Mouse (Mus musculus) cerebellum, postnatal 10 days (tissue): ENCODE data around the gene Tnks2.
A peak's percentile ranks its signal among the peaks of the same experiment; 100 is the strongest.
"Not testable (repeated sequence)": the region's sequence is repeated elsewhere in the genome, so short reads cannot be mapped to it uniquely, and the experiment has no call there.

ENCODE experiments used
- DNase-seq, 2 experiments: peaks; one replicate each; pipeline ENCODE4 v3.0.0; 2021; ENCODE audit warnings: mixed read lengths in 2 of 2

The Tnks2 gene

DNA sequence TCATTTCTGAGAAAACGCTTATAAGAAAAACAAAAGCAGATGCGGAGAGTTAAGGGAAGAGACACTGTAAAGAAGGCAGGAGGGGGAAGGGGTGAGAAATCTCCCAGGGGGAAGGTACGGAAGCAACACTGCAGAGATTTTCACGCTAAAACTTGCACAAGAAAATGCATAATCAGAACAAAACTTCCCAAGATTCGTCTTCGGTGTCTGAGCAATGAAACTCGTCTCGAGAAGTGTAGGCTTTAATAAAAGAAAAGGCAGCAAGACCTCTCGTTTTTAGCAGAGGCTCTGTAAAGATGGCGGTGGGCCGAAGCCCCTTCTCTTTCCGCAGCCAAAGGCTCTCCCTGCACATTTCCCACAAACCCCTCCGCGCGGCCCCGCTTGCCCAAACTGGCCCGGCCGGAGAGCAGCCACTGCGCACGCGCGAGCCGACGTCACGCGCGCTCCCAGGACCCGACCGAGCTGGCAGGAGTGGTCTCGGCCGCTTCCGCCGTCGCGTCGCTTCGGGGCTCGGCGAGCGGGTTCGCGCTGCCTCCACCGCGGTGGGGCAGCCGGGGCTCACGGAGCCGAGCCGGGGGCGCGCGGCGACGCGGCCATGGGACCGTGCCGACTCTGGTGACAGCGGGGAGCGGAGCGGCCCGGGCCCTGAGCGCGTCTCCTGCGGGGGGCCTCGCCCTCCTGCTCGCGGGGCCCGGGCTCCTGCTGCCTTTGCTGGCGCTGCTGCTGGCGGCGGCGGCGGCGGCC, at the start of gene Tnks2:
TSS of gene Tnks2 (plus strand) at position 445 of the 744 bp plus-strand sequence.
- peak; percentile 99 for DNase-seq

DNA sequence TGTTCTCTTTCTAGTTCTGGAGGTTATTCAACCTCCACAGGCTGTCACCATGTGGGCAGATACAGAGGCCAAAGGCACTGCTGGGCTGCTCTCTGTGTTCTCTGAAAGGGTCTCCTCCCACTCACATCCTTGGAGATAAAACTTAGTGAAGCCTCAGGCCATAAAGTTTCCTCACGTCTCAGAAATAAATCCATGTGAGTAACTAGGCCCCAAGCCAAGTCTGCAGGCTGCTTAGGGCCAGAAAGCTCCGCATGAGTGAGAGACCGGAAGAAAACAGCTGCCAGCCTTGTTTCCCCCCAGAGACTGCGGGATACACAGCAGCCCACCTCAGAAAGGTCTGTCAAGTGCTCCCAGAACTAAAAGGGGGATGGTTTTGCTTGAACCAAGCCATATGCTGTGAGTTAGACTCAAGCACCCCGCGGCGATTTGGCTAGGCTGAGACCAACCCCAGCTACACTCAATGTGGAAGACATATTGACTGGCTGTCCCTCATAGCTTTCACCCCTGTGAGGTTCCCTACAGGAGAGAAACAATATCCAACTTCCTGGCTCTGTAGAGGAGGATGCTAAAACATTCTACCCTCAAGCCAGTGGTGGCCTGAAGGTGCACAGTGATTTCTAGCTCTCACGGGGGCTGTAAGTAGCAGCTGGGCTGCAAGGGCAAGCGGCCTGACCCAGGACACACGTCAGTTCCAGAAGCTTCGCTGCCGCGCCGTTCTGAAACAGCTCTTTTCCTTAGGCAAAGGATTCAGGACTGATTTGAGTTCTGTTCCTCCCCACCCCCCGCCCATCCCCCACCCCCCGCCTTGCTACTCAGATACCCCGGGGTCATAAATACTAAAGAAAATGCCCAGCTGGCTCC, 43.9 kb upstream of the Tnks2 start:
- DNase-seq = peak; percentile 64 to 78

DNA sequence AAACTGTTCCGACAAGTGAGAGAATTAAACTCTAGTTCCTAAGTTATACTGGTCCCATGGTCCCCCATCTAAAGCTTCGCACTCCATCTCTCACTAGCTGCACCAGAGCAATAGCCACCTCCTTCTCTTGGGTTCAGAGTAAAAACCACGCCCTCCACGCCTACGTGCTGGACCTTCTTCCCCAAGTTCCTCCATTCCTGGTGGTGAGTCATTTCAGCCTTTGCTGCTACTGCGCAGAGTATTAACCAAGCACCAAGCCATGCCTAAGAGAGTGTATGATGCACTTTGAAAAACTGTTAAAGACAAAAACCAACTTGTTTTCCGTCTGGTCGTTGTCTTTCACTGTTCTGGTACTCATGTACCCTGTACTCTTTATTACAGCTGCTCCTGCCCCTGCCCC, 41.4 kb upstream of the Tnks2 start:
- DNase-seq = no peak

DNA sequence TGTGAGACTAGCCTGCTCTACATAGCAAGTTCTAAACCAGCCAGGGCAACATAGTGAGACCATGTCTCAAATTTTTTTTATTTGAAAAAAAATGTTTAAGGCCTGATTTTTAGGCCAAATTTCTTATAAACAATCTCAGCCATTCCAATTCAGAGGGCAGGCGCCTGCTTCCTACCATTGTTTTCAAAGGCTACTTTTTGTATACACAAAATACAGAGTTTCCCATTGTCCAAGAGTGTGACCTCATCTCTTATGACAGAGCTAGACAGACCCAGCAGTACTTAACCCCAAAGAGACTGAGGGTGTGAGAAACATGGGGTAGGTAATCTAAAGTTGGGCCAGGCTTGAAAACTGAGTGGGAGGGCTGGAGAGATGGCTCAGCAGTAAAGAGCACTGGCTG, 40.6 kb upstream of the Tnks2 start:
- no peak for DNase-seq

DNA sequence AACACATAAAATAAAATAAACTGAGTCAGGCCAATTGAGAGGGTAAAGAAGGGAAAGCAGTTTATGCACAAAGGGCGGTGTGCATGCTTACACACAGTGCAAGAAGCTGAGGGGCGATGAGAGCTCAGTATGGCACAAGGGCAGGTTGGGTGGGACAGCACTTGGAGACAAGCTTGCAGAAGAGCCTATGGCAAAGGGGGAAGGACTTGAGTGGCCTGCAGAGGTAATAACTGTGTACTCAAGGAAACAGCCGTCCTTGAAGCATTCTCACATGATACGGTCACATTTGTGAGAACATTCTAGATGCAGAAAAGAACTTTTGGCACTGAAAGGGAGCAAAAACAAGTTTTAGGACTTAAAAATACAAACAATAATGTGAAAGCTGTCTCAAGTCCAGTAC, 40.0 kb upstream of the Tnks2 start:
- no peak for DNase-seq

GRCm38 (mm10) chr19:36795277-36795676, 38.8 kb upstream of the Tnks2 start:
- no peak for DNase-seq

GRCm38 (mm10) chr19:36796931-36797330, 37.1 kb upstream of the Tnks2 start:
- DNase-seq = no peak

- DNase-seq = no peak
Measured at GRCm38 (mm10) chr19:36800288-36800687, 33.7 kb upstream of the Tnks2 start.

GRCm38 (mm10) chr19:36801856-36802641, 32.0 kb upstream of the Tnks2 start:
- no peak for DNase-seq

DNA sequence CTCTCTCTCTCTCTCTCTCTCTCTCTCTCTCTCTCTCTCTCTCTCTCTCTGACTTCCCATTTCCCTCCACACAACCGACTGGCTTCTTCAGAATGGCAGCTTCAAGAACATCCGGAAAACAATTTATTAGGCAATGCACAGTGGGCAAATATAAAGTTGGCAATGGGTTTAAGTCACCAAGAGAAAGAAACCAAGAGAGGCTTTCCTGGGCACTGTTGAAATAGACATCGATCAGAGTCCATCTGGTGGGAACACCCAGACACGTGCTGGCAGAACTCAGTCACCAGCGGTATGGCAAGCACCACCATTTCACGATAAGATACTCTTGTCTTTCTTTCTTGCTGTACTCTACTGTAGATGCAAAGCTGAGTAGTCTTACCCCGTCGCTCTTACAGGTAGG, 30.6 kb upstream of the Tnks2 start:
- DNase-seq = no peak

GRCm38 (mm10) chr19:36806842-36807241, 27.2 kb upstream of the Tnks2 start:
- DNase-seq = no peak

DNA sequence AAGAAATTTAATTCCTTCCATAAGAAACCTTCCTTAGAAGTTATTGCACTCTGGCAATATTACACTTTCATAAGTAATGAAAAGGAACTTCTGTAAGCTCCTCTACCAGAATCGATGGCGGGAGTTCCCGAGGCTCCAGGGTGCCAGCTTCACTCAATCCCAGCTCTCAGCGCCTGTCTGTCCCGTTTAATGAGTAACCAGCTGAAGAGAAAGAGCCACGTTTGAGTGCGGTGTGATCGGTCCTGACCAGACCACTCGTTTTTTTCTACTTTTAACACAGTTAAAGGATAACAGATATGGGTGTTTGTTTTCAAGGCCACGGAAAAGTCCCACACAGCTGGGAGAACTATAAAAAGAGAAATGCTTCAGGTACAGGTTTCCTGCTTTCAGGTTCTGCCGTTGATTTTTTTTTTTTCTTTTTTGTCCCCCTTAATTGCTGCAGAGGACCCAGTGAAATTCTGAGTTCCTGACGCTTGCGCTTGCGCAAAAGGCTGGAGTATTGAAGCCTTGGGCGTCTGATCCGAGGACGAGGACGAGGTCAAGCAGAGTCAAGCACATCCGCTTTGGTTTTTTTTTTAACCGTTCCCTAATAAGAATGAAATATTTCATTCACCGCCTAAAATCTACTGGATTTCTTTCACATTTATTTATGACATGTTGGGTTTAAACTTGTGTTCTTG, 25.5 kb upstream of the Tnks2 start:
- DNase-seq = no peak

- peak; percentile 42 to 60 for DNase-seq
Measured at GRCm38 (mm10) chr19:36809476-36810168, 24.4 kb upstream of the Tnks2 start.

DNA sequence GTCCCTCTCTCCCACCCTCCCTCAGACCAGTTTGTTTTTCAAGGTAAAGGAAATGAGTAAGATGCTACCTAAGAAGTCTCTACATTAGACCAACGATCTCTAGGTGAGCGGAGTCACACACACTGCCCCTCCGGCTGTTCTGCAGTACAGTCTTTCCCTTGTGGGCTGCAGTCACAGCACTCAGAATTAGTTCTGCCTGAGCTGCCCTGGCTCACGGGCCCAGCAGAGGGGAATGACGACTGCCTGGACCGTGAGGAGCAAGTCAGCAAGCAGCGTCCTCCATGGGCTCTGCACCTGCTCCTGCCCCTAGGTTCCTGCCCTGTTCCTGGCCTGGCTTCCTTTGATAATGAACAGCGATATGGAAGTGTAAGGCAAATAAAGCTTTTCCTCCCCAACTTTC, 22.0 kb upstream of the Tnks2 start:
- peak; percentile 45 to 57 for DNase-seq

GRCm38 (mm10) chr19:36815396-36816271, 18.4 kb upstream of the Tnks2 start:
- peak; percentile 55 to 71 for DNase-seq

- DNase-seq = peak; percentile 36 to 45
Measured at GRCm38 (mm10) chr19:36818141-36818885, 15.7 kb upstream of the Tnks2 start.

- DNase-seq = no peak
Measured at GRCm38 (mm10) chr19:36819199-36819598, 14.8 kb upstream of the Tnks2 start.

DNA sequence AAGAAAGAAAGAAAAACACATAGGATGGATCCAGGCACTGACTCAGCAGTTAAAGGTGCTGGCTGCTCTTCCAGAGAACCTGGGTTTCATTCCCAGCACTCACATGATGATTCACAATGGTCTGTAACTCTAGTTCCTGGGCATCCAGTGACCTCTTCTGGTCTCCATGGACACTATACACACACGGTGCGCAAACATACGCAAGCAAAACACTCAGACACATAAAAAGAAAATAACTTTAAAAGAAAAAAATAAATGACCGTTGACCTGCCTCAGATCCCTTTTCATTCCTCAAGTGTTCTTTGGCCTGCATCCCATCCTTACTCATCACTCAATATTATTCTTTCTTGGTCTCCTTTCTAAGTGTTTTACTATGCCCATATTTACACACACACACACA, 13.6 kb upstream of the Tnks2 start:
- no peak for DNase-seq

- not testable (repeated sequence) for DNase-seq
Measured at GRCm38 (mm10) chr19:36821301-36821700, 12.7 kb upstream of the Tnks2 start.

DNA sequence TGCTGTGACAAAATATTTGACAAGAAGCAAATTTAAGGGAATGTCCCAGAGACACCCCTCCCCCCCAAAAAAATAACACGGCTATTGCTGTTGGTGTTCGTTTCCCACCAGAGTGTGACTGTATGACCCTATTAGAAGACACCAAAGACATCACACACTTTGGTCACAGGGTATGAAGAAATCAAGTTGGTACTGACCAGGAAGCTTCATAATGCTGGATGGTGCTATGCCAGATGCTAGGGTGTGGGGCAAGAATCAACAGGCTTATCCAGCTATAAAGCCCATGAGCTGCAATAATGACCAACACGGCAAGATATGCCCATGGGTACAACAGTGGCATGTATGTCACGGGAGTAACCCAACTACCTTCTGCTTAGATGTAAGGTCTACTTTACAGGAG, 11.3 kb upstream of the Tnks2 start:
- no peak for DNase-seq
